Comparison of ENCODE assay signal across 18 mouse cellular contexts in the genomic region with DNA sequence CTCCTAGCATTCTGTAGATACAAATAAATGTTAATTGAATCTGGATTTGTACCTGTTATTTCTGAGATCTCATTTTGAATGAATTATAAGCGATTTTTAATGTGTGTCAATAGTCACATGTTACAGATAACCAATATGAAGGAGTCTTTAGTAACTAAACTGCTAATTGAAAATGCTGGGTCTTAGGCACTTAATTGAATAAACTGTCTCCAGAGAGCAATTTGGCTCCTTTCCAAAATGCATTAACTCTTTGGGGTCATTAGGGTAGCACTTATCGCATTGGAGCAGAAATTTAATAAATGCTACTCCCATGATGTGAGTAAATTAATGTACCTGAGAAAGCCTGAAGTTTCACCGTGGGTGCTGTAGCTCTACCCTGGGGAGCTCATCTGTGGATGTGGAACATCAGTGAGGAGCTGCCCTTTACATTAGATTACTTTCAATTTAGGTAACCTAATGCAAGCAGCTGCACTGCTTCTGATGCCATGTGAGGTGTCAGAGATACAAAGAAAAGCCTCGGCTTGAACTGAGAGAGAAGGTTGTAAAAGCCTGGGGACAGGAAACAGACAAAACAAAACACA.
DNase-seq lines count a peak whose midpoint lies in the region; ATAC-seq lines count a peak whose summit lies in the region.
"Had no signal": no experiment of that assay in that cellular context is flagged by ENCODE, and none has a peak within 500 bp of the region (broad histone marks: within the 10 kb centered on the region; RNA-seq: fewer than 3 reads in every experiment).

No protein-coding gene starts in this region.

- no peaks in the 10 kb centered on the region for H3K36me3 ChIP-seq in hindbrain, embryonic 12.5 days
- H3K36me3 ChIP-seq in hindbrain, embryonic 10.5 days: no peaks in the 10 kb centered on the region
- H3K36me3 ChIP-seq in hindbrain, embryonic 16.5 days (ENCODE audit: control insufficient read depth, insufficient read depth, low read length): no peaks in the 10 kb centered on the region
- H3K36me3 ChIP-seq: embryonic facial prominence, embryonic 12.5 days; heart, embryonic 15.5 days; kidney, embryonic 15.5 days; liver, embryonic 12.5 days had no signal

- H3K9ac ChIP-seq in hindbrain, embryonic 12.5 days: no peak overlapping the region
- H3K9ac ChIP-seq in hindbrain, embryonic 16.5 days (ENCODE audit: low read depth, low read length): no peak overlapping the region
- H3K9ac ChIP-seq: embryonic facial prominence, embryonic 12.5 days; heart, embryonic 15.5 days; kidney, embryonic 15.5 days; liver, embryonic 12.5 days had no signal

- H3K27ac ChIP-seq in hindbrain, embryonic 12.5 days: 0 out of 2 replicates have a peak overlapping the region, but pooled peaks have one; percentile 17
- no peak overlapping the region for H3K27ac ChIP-seq in hindbrain, embryonic 10.5 days
- 0 out of 2 replicates have a peak overlapping the region, but pooled peaks have one; percentile 23 for H3K27ac ChIP-seq in hindbrain, embryonic 16.5 days (ENCODE audit: low read depth, low read length)
- H3K27ac ChIP-seq: embryonic facial prominence, embryonic 12.5 days; heart, embryonic 15.5 days; kidney, embryonic 15.5 days; liver, embryonic 12.5 days had no signal

- 42% methylated on average over 4 of the region's 4 CpGs for WGBS in hindbrain, embryonic 12.5 days
- 60% methylated on average over 4 of the region's 4 CpGs for WGBS in hindbrain, embryonic 10.5 days
- 29% methylated on average over 4 of the region's 4 CpGs for WGBS in hindbrain, embryonic 16.5 days

- no peaks in the 10 kb centered on the region for H3K9me3 ChIP-seq in hindbrain, embryonic 12.5 days (replicated peaks)
- H3K9me3 ChIP-seq in hindbrain, embryonic 10.5 days: no peaks in the 10 kb centered on the region
- H3K9me3 ChIP-seq in hindbrain, embryonic 16.5 days (ENCODE audit: control insufficient read depth, low read length): no peaks in the 10 kb centered on the region
- H3K9me3 ChIP-seq: embryonic facial prominence, embryonic 12.5 days; heart, embryonic 15.5 days; kidney, embryonic 15.5 days; liver, embryonic 12.5 days had no signal

- intact Hi-C loops in heart, postnatal 36 days (cut with DNase I): no loop called here

- no peak overlapping the region for H3K4me2 ChIP-seq in hindbrain, embryonic 12.5 days (replicated peaks)
- H3K4me2 ChIP-seq in hindbrain, embryonic 16.5 days (ENCODE audit: low read length): no peak overlapping the region; the same call in 1 of the 2 replicates
- H3K4me2 ChIP-seq: embryonic facial prominence, embryonic 12.5 days; heart, embryonic 15.5 days; kidney, embryonic 15.5 days; liver, embryonic 12.5 days; midbrain, embryonic 11.5 days had no signal

- ATAC-seq in hindbrain, embryonic 12.5 days (ENCODE audit: low FRiP score): no peak
- ATAC-seq in hindbrain, embryonic 16.5 days: peak; percentile 34; the same call in 1 of the 2 replicates
- ATAC-seq: intestine, postnatal 0 days; liver, embryonic 12.5 days had no signal

- H3K4me3 ChIP-seq in hindbrain, embryonic 12.5 days: no peak overlapping the region
- no peak overlapping the region for H3K4me3 ChIP-seq in hindbrain, embryonic 10.5 days
- no peak overlapping the region for H3K4me3 ChIP-seq in hindbrain, embryonic 16.5 days (ENCODE audit: low read length)
- H3K4me3 ChIP-seq: embryonic facial prominence, embryonic 12.5 days; heart, embryonic 15.5 days; kidney, embryonic 15.5 days; liver, embryonic 12.5 days had no signal

- DNase-seq in hindbrain, embryonic 10.5 days (ENCODE audit: low spot score): no peak
- peak; percentile 29 for DNase-seq in thymus, postnatal 0 days (ENCODE audit: low spot score)
- no peak for DNase-seq in thymus, postnatal 36 days
- no peak for DNase-seq in heart, postnatal 36 days
- no peak for DNase-seq in embryo, embryonic 10.5 days (ENCODE audit: low spot score)
- DNase-seq: cerebellum, adult 8-10 months; gastrocnemius, postnatal 14 days; heart, adult 18-20 months; lung, adult 2 months; lung, postnatal 4 days had no signal

- no peaks in the 10 kb centered on the region for H3K27me3 ChIP-seq in hindbrain, embryonic 12.5 days
- H3K27me3 ChIP-seq in hindbrain, embryonic 10.5 days (ENCODE audit: insufficient read depth, poor library complexity, severe bottlenecking): no peaks in the 10 kb centered on the region
- no peaks in the 10 kb centered on the region for H3K27me3 ChIP-seq in hindbrain, embryonic 16.5 days (replicated peaks; ENCODE audit: control insufficient read depth, insufficient read depth, low read length)
- H3K27me3 ChIP-seq: embryonic facial prominence, embryonic 12.5 days; heart, embryonic 15.5 days; kidney, embryonic 15.5 days; liver, embryonic 12.5 days had no signal

- H3K4me1 ChIP-seq in hindbrain, embryonic 12.5 days: peaks cover 5% of the 10 kb centered on the region
- H3K4me1 ChIP-seq in hindbrain, embryonic 10.5 days (replicated peaks): no peaks in the 10 kb centered on the region; the same call in 1 of the 2 replicates
- H3K4me1 ChIP-seq in hindbrain, embryonic 16.5 days (ENCODE audit: control insufficient read depth, insufficient read depth, low read depth, low read length): peaks cover 5% of the 10 kb centered on the region
- H3K4me1 ChIP-seq: embryonic facial prominence, embryonic 12.5 days; heart, embryonic 15.5 days; liver, embryonic 12.5 days had no signal
